Mouse (Mus musculus) inflammation-experienced regulatory T-cells, adult 16 weeks (primary cell): ENCODE data around the gene Alyref2. TPM values are rescaled to one million over a fixed set of nuclear protein-coding genes. Genes with fewer than 3 reads are reported as not detected.

Experiments used
- polyA plus RNA-seq: library from polyadenylated mRNA; unstranded; fragments of 100-300 nt; shearing (Covaris generic); gene quantifications from one replicate; pipeline ENCODE4 v1.2.1, GENCODE M21; 2017

The Alyref2 gene
- polyA plus RNA-seq: 11.9 TPM

DNA sequence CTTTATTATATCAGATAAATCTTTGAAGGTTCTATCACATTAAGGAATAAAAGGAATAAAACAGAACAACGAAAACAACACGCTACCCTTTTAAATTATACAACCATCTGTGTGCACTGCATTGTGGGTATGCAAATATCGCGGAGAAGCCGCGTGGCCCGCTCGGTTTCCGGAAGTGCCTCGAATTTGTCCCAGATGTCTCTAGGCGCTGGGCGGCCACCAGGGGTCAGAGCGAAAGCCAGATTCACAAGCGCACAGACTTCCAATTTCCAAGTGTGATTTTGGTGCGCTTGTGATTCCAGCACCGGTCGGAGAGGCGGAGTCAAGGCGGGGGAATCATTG lies at the start of gene Alyref2:
TSS of gene Alyref2 (plus strand) at position 229 of the 342 bp plus-strand sequence.

DNA sequence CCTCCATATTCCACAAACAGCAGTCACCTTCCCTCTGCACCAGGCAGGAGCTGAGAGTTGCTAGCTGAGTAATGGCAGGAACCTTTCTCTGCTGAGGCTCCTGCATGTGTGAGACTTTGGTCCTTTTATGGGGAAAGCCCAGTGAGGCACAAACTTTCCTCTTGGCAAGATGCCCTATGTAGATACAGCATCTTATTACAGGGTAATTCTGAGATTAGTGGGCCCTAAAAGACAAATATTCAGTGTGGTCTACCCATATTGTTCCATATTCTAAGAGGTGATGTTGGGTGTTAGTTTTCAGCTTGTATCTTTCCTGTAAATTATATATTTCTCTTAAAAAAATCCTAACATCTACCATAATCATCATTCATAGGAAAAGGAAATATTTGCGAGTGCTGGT lies 31.9 kb downstream of the Alyref2 start, which contains the start of gene Itln1:
TSS of gene Itln1 (minus strand) at position 101 of the 400 bp plus-strand sequence.

Other genes with a start within 250 kb of the Alyref2 start
- 50.4 TPM for gene B4galt3, start 233.2 kb upstream of the Alyref2 start, polyA plus RNA-seq
- 92.4 TPM for gene Ppox, start 222.3 kb upstream of the Alyref2 start, polyA plus RNA-seq
- gene Usp21, start 215.5 kb upstream of the Alyref2 start, polyA plus RNA-seq: 69.0 TPM
- gene Ufc1, start 208.5 kb upstream of the Alyref2 start, polyA plus RNA-seq: 61.0 TPM
- 44.3 TPM for gene Dedd, start 174.3 kb upstream of the Alyref2 start, polyA plus RNA-seq
- 57.0 TPM for gene Nit1, start 157.8 kb upstream of the Alyref2 start, polyA plus RNA-seq
- gene Pfdn2, start 157.8 kb upstream of the Alyref2 start, polyA plus RNA-seq: 115 TPM
- gene Klhdc9, start 142.7 kb upstream of the Alyref2 start, polyA plus RNA-seq: not detected
- gene Nectin4, start 133.4 kb upstream of the Alyref2 start, polyA plus RNA-seq: not detected
- gene Arhgap30, start 114.5 kb upstream of the Alyref2 start, polyA plus RNA-seq: 270 TPM
- 108 TPM for gene Usf1, start 92.2 kb upstream of the Alyref2 start, polyA plus RNA-seq
- gene Tstd1, start 84.6 kb upstream of the Alyref2 start, polyA plus RNA-seq: 3.8 TPM
- 0.52 TPM for gene F11r, start 65.9 kb upstream of the Alyref2 start, polyA plus RNA-seq
- not detected for gene Itln1, start 31.8 kb downstream of the Alyref2 start, polyA plus RNA-seq
- 0.46 TPM for gene Cd244a, start 55.7 kb downstream of the Alyref2 start, polyA plus RNA-seq
- 167 TPM for gene Ly9, start 103.9 kb downstream of the Alyref2 start, polyA plus RNA-seq
- 16.1 TPM for gene Slamf7, start 149.6 kb downstream of the Alyref2 start, polyA plus RNA-seq
- 537 TPM for gene Cd48, start 178.5 kb downstream of the Alyref2 start, polyA plus RNA-seq